Mouse (Mus musculus) brain, embryonic 14.5 days (tissue): ENCODE measurements around the gene C330021F23Rik. TPM values are rescaled to one million over a fixed set of nuclear protein-coding genes. Genes with fewer than 3 reads are reported as not detected.
A peak's percentile ranks its signal among the peaks of the same experiment; 100 is the strongest.

Experiments used
- DNase-seq: peaks from one replicate; pipeline ENCODE4 v3.0.0-alpha.2; 2011; ENCODE audit warnings: low read depth
- CTCF ChIP-seq: fragments of 200-500 bp; IDR thresholded peaks from 2 replicates; pipeline ENCODE4 v1.5.1; 2012; ENCODE audit warnings: inconsistent platforms, mild to moderate bottlenecking, moderate library complexity, borderline replicate concordance; ENCODE audit not compliant: insufficient read depth, insufficient read length; ENCODE audit errors: extremely low read depth
- POLR2A ChIP-seq: fragments of 200-500 bp; IDR thresholded peaks from 2 replicates; pipeline ENCODE4 v1.6.1; 2012; ENCODE audit warnings: mild to moderate bottlenecking, inconsistent platforms, borderline replicate concordance; ENCODE audit not compliant: poor library complexity, insufficient read depth, insufficient read length, severe bottlenecking; ENCODE audit errors: extremely low read depth
- polyA plus RNA-seq: library from polyadenylated mRNA; depleted of rRNA; stranded (reverse); fragments of >200 nt; gene quantifications from 2 replicates; pipeline ENCODE4 v1.2.3, GENCODE M21; 2012

C330021F23Rik gene
- polyA plus RNA-seq, 1 experiment: 1.1 TPM

DNA sequence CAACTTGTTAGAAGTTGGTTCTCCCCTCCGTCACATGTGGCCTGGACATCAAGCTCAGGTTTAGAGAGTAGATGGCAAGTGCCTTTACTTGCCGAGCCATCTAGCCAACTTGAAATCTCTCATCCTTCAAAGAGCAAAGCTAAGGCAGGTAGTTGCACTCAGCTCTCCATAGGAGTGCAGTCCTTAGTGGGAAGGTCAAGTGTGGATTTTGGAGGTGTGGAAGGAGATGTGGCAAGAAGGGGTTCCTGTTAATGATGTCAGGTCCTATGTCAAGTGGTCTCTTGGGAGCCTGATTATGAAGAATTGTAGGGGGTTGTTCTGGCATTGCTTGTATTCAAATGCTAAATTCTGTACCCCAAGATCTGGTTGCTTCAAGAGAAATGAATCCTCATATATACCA, 26.7 kb downstream of the C330021F23Rik start:
- TF ChIP-seq CTCF (no peak), POLR2A (no peak)
- no peak for DNase-seq

DNA sequence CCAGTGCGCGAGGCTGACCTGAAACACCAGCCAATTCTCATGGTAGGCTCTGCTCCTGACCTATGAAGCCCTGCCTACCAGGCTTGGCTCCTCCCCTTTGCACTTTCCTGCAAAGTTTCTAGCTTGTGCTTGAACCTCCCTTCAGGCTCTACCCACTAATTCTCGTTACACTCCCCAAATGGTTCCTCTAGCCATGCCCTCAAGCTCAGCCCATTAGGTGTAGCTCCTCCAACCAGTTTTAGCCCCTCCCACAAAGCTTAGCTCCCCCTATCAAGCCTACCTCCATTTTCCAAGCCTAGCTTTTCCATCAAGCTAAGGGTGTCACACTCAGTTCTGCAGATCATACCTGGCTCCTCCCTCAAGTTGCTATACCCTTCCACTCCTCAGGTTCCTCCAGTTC, 30.3 kb downstream of the C330021F23Rik start:
- no peak for DNase-seq
- TF ChIP-seq POLR2A (no peak), CTCF (no peak)

DNA sequence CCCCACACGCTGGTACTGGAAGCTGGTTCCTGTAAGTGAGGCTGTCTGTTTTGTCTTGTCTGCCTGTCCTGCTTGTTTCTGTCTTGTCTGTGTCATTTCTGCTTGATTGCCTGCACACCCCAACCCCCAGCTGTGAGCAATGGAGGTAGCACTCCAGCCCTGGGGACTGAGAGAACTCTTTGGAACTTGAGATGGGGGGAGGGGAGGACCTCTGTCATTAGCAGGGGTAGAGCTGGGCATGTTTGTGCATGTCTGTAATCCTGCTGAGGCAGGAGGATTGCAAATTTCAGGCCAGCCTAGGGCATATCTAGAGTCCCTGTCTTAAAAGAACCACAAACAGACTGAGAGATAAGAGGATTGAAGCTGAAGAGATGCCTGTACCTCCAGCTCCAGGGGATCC, 31.4 kb downstream of the C330021F23Rik start:
- TF ChIP-seq POLR2A: no peak
- TF ChIP-seq CTCF: no peak
- no peak for DNase-seq

DNA sequence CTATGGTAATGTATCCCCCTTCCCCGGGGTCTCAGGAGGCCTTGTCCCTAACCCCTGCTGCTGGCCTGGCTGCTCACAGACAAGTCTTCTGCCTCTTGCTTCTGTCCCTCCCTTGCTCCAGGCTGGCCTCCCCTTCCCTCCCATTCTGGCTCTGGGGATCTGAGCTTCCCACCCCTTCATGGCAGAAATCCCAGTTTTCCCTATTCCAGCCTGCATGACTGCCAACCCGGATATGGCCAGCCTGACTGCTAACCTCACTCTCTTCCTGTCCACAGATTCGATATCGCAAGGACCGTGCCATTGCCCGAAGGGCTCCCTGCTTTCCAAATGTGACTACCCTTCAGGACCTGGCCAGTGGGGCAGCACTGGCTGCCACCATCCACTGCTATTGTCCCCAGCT, 32.6 kb downstream of the C330021F23Rik start:
- DNase-seq: no peak
- TF ChIP-seq POLR2A (no peak), CTCF (no peak)

DNA sequence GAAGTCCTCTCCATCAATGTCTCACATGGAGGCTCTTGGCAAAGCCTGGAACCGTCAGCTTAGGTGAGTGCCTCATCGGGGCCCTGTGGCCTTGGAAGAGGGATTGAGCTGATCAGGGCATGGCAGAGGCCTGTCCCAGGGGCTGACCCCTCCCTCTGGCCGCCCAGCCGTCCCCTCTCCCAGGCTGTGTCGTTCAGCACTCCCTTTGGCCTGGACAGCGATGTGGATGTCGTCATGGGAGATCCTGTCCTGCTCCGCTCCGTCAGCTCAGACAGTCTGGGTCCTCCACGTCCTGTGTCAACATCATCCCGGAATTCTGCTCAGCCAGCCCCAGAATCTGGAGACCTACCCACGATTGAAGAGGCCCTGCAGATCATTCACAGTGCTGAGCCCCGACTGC, 35.6 kb downstream of the C330021F23Rik start:
- DNase-seq: no peak

DNA sequence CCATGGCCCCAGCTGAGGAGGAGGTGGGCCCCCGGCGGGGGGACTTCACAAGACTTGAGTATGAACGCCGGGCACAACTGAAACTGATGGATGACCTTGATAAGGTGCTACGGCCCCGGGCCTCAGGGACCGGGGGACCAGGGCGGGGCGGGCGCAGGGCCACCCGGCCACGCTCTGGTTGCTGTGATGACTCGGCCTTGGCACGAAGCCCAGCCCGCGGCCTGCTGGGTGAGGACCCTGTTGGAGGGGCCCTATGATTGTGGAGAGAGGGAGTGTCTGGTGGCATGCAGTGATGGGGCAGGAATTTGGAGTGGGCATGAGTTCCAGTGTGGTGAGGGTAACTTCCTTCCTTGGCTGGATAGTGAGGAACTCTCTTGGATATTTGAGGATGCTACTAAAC, 38.8 kb downstream of the C330021F23Rik start:
- DNase-seq: no peak
- no peak for TF ChIP-seq POLR2A
- no peak for TF ChIP-seq CTCF

More for the DNA sequence above, 35.6 kb downstream of the C330021F23Rik start:
- TF ChIP-seq POLR2A (no peak), CTCF (no peak)

DNA sequence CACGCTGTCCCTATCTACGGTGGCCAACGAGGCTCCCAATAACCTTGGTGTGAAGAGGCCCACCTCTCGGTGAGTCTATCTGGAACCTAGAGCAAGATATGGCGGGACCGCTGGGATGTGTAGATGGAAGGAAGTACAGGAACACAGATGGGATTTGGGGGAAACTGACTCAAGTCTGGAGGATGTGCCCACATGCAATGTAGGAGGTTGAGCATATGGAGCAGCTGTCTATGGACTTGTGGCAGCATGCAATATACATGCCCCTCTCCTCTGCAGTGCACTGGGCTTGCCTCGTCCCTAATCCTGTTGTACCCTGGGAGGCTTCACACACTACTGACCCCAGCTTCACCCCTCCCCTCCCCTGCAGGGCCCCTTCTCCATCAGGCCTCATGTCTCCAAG, 40.0 kb downstream of the C330021F23Rik start:
- TF ChIP-seq CTCF (no peak), POLR2A (no peak)
- DNase-seq: no peak

DNA sequence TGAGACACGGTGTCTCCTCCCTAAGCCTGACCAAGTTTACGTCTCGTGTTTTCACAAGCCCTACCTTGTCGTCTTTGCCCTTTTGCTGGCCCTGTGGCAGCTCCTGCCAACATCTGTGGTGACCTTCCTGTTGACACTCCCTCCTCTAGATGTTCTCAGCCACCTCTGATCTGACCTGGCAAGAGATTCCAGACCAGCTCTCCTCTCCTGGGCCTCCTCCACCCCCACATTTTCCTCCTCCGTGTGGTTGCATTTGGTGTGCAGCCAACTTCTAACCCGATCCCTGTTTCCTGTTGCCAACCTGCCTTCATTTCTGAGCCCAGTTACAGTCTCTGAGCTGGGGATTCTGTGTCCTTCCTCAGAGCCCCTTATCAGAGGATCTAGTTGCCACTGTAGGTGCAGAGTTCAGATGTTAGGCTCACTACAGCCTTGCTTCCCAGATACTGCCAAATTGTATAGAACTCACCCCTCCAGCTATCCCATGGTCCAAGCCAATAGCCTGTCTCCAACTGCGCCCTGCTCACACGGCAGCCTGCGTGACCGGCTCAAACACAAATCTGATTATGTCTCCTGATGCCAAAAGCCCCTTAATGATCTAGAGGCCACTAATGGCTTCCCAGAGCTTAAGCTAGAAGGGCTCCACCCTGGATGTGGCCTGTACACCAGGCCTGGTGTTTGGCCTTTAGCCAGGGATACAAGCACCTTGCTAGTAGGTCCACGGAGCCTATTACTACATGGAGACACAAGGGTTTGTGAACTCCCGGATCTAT, 41.4 kb downstream of the C330021F23Rik start:
- no peak for TF ChIP-seq POLR2A
- no peak for TF ChIP-seq CTCF
- DNase-seq: no peak

DNA sequence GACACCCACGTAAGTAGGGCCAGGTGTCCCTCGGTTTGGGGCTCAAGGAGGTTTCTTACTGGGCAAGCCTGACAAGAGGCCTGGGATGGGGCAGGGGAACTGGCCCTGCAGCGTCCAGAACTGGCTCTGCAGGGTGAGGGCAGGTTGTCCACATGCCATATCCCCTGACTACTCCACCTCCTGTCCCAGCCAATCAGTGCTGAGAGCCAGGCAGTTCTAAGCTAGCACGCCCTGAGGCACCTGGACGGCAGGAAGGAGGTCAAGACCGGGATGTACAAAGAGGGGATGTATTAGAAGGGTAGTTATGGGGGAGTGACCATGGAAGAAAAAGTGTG, 42.0 kb downstream of the C330021F23Rik start:
- DNase-seq: no peak
- no peak for TF ChIP-seq CTCF
- no peak for TF ChIP-seq POLR2A

DNA sequence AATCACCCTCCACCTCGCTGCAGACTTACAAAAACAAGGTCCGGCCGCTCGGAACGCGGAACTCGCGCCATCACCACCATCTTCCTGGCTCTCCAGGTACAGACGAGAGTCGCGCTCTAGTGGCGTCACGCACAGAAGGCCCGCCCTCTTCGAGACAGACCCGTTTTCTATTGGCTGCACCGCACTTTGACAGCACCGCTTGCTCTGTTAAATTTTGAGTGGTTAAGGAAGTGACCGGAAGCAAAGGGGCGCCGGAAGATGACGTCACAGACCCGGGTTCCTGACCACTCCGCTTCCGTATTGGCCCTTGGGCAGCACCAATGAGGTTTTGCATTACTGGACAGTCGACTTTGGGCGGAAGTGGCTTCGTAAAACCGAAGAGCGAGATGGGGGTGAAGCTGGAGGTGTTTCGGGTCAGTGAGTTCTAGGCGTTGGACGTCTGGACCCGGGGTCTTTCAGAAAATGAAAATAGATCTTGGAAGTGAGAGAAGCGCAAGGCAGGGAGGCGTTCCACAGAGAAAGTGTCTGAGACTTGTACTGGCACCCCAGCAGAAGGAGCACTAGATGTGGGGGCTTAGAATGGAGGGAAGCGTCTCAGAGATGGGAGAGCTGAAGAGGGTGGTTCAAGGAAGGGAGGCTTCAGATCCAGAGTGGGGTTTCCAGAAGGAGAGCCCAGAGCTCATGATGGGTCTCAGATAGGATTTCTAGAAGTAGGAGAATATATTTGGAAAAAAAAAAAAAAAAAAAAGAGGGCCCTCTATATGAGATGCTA, 53.6 kb downstream of the C330021F23Rik start, which contains the start of the genes Xab2 and Pet100:
Xab2 (minus strand) TSS at position 118 of the 772 bp plus-strand sequence.
Pet100 (plus strand) TSS at position 350 of the 772 bp plus-strand sequence.
- TF ChIP-seq POLR2A (peak; percentile 42; the same call in 1 of the 2 replicates), CTCF (no peak)
- peak; percentile 100 for DNase-seq

DNA sequence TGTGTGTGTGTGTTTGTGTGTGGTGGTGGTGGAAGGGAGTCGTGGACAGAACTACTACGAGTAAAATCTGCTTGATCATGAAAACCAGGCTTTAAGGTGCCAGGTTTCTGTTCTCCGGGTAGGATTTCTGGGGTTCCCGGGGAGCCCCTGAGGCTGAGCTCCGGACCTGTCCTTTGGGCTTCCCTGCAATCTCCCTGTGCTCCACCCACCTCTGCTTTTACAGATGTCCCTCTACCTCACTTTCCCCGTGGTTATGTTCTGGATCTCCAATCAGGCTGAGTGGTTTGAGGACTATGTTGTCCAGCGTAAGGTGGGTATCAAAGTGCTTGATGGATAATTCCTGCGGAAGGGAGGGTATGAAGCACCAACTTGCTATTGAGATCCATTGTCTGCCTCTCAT, 54.3 kb downstream of the C330021F23Rik start:
- no peak for TF ChIP-seq POLR2A
- no peak for DNase-seq
